13 mouse cellular contexts compared by ENCODE assay signal in the genomic region with DNA sequence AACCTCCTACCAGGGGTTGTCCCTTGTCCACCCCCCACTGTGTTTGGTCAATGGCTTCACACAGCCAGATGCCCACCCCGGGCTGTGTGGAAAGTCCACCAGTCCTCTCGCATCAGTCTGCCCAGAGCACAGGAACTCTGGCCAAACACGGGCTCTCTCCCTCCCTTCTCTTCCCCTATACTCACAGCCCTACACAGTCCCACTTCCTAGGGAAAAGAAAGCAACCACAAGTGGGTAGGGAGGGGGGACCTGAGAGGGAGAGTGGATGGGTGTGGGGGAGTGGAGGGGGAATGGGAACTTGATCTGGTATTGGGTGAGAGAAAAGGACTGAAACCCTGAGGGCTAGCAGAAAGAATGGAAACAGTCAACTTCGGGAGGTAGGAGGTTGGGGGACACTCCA.
"Had no signal": no experiment of that assay in that cellular context is flagged by ENCODE, and none has a peak within 500 bp of the region (broad histone marks: within the 10 kb centered on the region; RNA-seq: fewer than 3 reads in every experiment).

No protein-coding gene starts in this region.

- H3K4me1 ChIP-seq: limb, embryonic 13.5 days; megakaryocyte, embryonic 14.5 days; stomach, embryonic 15.5 days had no signal

- H3K4me3 ChIP-seq: limb, embryonic 13.5 days; megakaryocyte, embryonic 14.5 days; stomach, embryonic 15.5 days had no signal

- H3K4me2 ChIP-seq: limb, embryonic 13.5 days; stomach, embryonic 15.5 days had no signal

- DNase-seq: kidney, adult 2 months; kidney, postnatal 14 days; left cerebral cortex, postnatal 4 days; lung, adult 18-20 months; lung, postnatal 4 days; right cerebral cortex, postnatal 14 days; thymus, adult 2 months; thymus, postnatal 25 days had no signal

- ATAC-seq: lung, postnatal 0 days had no signal

- H3K27ac ChIP-seq: limb, embryonic 13.5 days; liver, embryonic 14.5 days; stomach, embryonic 15.5 days had no signal

- H3K27me3 ChIP-seq: limb, embryonic 13.5 days; megakaryocyte, embryonic 14.5 days; stomach, embryonic 15.5 days had no signal

- H3K9ac ChIP-seq: limb, embryonic 13.5 days; liver, embryonic 14.5 days; stomach, embryonic 15.5 days had no signal

- H3K36me3 ChIP-seq: limb, embryonic 13.5 days; stomach, embryonic 15.5 days had no signal

- H3K9me3 ChIP-seq: limb, embryonic 13.5 days; megakaryocyte, embryonic 14.5 days; stomach, embryonic 15.5 days had no signal
